Mouse (Mus musculus) hindbrain, embryonic 11.5 days (tissue): ENCODE data around the gene Tbc1d9b. TPM values are rescaled to one million over a fixed set of nuclear protein-coding genes. Genes with fewer than 3 reads are reported as not detected.

Experiments
- ATAC-seq: fragments of 200-750 bp; cut with Nextera tagmentation; 2 replicates; pipeline ENCODE4 v1.8.0; 2017; ENCODE audit warnings: mild to moderate bottlenecking, moderate TSS enrichment, moderate library complexity; ENCODE audit not compliant: low FRiP score
- DNase-seq: peaks from one replicate; pipeline ENCODE4 v3.0.0-alpha.2; 2015; ENCODE audit warnings: low spot score
- H3K27ac ChIP-seq: fragments of 300-500 bp; sonication (generic); 2 replicates; pipeline ENCODE4 v1.5.1; 2014; ENCODE audit warnings: mild to moderate bottlenecking, low read depth, low read length
- H3K27me3 ChIP-seq: fragments of 300-500 bp; sonication (generic); 2 replicates; pipeline ENCODE4 v1.6.1; 2014; ENCODE audit warnings: mild to moderate bottlenecking, low read length, moderate library complexity, mixed read lengths; ENCODE audit not compliant: control insufficient read depth, insufficient read depth
- H3K36me3 ChIP-seq: fragments of 300-500 bp; sonication (generic); 2 replicates; pipeline ENCODE4 v1.6.1; 2014; ENCODE audit warnings: mild to moderate bottlenecking, low read length, moderate library complexity, mixed read lengths; ENCODE audit not compliant: control insufficient read depth, insufficient read depth
- H3K4me1 ChIP-seq: fragments of 300-500 bp; sonication (generic); replicated peaks from 2 replicates; pipeline ENCODE4 v1.6.1; 2014; ENCODE audit warnings: low read length, mixed read lengths; ENCODE audit not compliant: control insufficient read depth, insufficient read depth
- H3K4me2 ChIP-seq: fragments of 300-500 bp; sonication (generic); replicated peaks from 2 replicates; pipeline ENCODE4 v1.6.1; 2014; ENCODE audit warnings: mild to moderate bottlenecking, low read depth, low read length
- H3K4me3 ChIP-seq: fragments of 300-500 bp; sonication (generic); 2 replicates; pipeline ENCODE4 v1.5.1; 2014; ENCODE audit warnings: low read depth, low read length
- H3K9ac ChIP-seq: fragments of 300-500 bp; sonication (generic); 2 replicates; pipeline ENCODE4 v1.6.1; 2014; ENCODE audit warnings: low read depth, low read length
- H3K9me3 ChIP-seq: fragments of 300-500 bp; sonication (generic); 2 replicates; pipeline ENCODE4 v1.6.1; 2016; ENCODE audit warnings: low read length; ENCODE audit not compliant: control insufficient read depth
- WGBS: fragments of 180-500 bp; shearing (Covaris S2); extraction: QIAGEN DNeasy Blood & Tissue Kit; methylation state at CpG from one replicate; pipeline ENCODE4 v1.1.7; 2014; 5-methylcytosine and 5-hydroxymethylcytosine counted together
- polyA plus RNA-seq: library from polyadenylated mRNA; unstranded; fragments of >200 nt; fragmentation: Nextera tagmentation; extraction: Ambion mirVana; gene quantifications from 2 replicates; pipeline ENCODE4 v1.2.1, GENCODE M21; 2014

The Tbc1d9b gene
- polyA plus RNA-seq, 1 experiment from 2014 or later = 22.0 TPM

GRCm38 (mm10) chr11:50205434-50205833 is 74.2 kb downstream of the Tbc1d9b start:
- no peak overlapping the region for H3K9ac ChIP-seq
- no peak for DNase-seq
- no peak overlapping the region for H3K4me3 ChIP-seq
- H3K4me1 ChIP-seq = no peaks in the 10 kb centered on the region
- H3K9me3 ChIP-seq = no peaks in the 10 kb centered on the region
- no peaks in the 10 kb centered on the region for H3K27me3 ChIP-seq
- H3K36me3 ChIP-seq = peaks cover 23% of the 10 kb centered on the region
- no peak overlapping the region for H3K4me2 ChIP-seq
- ATAC-seq = no peak
- H3K27ac ChIP-seq = no peak overlapping the region
- WGBS = 94% methylated on average over 3 of the region's 3 CpGs

- no peak overlapping the region for H3K4me2 ChIP-seq
- H3K4me3 ChIP-seq = no peak overlapping the region
- 98% methylated on average over 2 of the region's 2 CpGs for WGBS
These were observed 74.8 kb downstream of the Tbc1d9b start for GRCm38 (mm10) chr11:50206037-50206436.

GRCm38 (mm10) chr11:50207344-50207743 is 76.1 kb downstream of the Tbc1d9b start:
- Histone ChIP-seq H3K4me1 (no peaks in the 10 kb centered on the region), H3K27me3 (no peaks in the 10 kb centered on the region), H3K27ac (no peak overlapping the region), H3K9ac (no peak overlapping the region), H3K9me3 (no peaks in the 10 kb centered on the region), H3K4me2 (no peak overlapping the region), H3K36me3 (peaks cover 21% of the 10 kb centered on the region), H3K4me3 (no peak overlapping the region)
- DNase-seq = no peak
- 96% methylated on average over 14 of the region's 14 CpGs for WGBS
- ATAC-seq = no peak

More at GRCm38 (mm10) chr11:50206037-50206436, 74.8 kb downstream of the Tbc1d9b start:
- ATAC-seq (no peak), DNase-seq (no peak)
- Histone ChIP-seq H3K9me3 (no peaks in the 10 kb centered on the region), H3K27ac (no peak overlapping the region), H3K36me3 (peaks cover 23% of the 10 kb centered on the region), H3K9ac (no peak overlapping the region), H3K4me1 (no peaks in the 10 kb centered on the region), H3K27me3 (no peaks in the 10 kb centered on the region)

GRCm38 (mm10) chr11:50208039-50208438 is 76.8 kb downstream of the Tbc1d9b start:
- H3K4me2 ChIP-seq = no peak overlapping the region
- H3K9ac ChIP-seq = no peak overlapping the region
- H3K4me3 ChIP-seq = no peak overlapping the region
- peaks cover 19% of the 10 kb centered on the region for H3K36me3 ChIP-seq
- H3K27ac ChIP-seq = no peak overlapping the region
- H3K9me3 ChIP-seq = no peaks in the 10 kb centered on the region
- H3K27me3 ChIP-seq = no peaks in the 10 kb centered on the region
- no peak for DNase-seq
- no peaks in the 10 kb centered on the region for H3K4me1 ChIP-seq
- ATAC-seq = no peak
- 96% methylated on average over 5 of the region's 5 CpGs for WGBS

- no peaks in the 10 kb centered on the region for H3K4me1 ChIP-seq
- peak overlapping the region; percentile 92 for H3K9ac ChIP-seq
- no peaks in the 10 kb centered on the region for H3K27me3 ChIP-seq
- H3K4me3 ChIP-seq = peak overlapping the region; percentile 91
- DNase-seq (peak; percentile 90), ATAC-seq (peak; percentile 94)
- H3K4me2 ChIP-seq = peak overlapping the region; percentile 56
- H3K9me3 ChIP-seq = no peaks in the 10 kb centered on the region
- peak overlapping the region; percentile 96 for H3K27ac ChIP-seq
- under 1% methylated on average over 24 of the region's 24 CpGs for WGBS
- peaks cover 9% of the 10 kb centered on the region for H3K36me3 ChIP-seq
These were observed 78.9 kb downstream of the Tbc1d9b start for GRCm38 (mm10) chr11:50210101-50210504.

GRCm38 (mm10) chr11:50210505-50211151 is 79.4 kb downstream of the Tbc1d9b start, which contains the start of the genes Sqstm1 and Mgat4b:
Sqstm1 (minus strand) TSS chr11:50210827.
Mgat4b (plus strand) TSS chr11:50210890.
- ATAC-seq (peak; percentile 83), DNase-seq (peak; percentile 88)
- no peaks in the 10 kb centered on the region for H3K9me3 ChIP-seq
- peak within 1 kb of the TSS; percentile 92 for H3K9ac ChIP-seq
- H3K36me3 ChIP-seq = 0 out of 2 replicates have a peak, but pooled peaks cover 4% of the 10 kb centered on the region
- H3K27ac ChIP-seq = peak within 1 kb of the TSS; percentile 96
- under 1% methylated on average over 46 of the region's 48 CpGs for WGBS
- H3K27me3 ChIP-seq = no peaks in the 10 kb centered on the region
- peak within 1 kb of the TSS; percentile 56 for H3K4me2 ChIP-seq
- no peaks in the 10 kb centered on the region for H3K4me1 ChIP-seq
- peak within 1 kb of the TSS; percentile 91 for H3K4me3 ChIP-seq

- Histone ChIP-seq H3K9me3 (no peaks in the 10 kb centered on the region), H3K36me3 (0 out of 2 replicates have a peak, but pooled peaks cover 4% of the 10 kb centered on the region), H3K27me3 (no peaks in the 10 kb centered on the region), H3K27ac (0 out of 2 replicates have a peak overlapping the region, but pooled peaks have one; percentile 96), H3K4me3 (no peak overlapping the region), H3K4me2 (peak overlapping the region; percentile 56; the same call in 1 of the 2 replicates), H3K4me1 (no peaks in the 10 kb centered on the region), H3K9ac (no peak overlapping the region)
- ATAC-seq (no peak), DNase-seq (no peak)
- WGBS = 91% methylated on average over 3 of the region's 3 CpGs
These were observed 80.3 kb downstream of the Tbc1d9b start for GRCm38 (mm10) chr11:50211322-50212059.

- no peak for DNase-seq
- H3K27ac ChIP-seq = no peak overlapping the region
- H3K4me2 ChIP-seq = no peak overlapping the region
- H3K9me3 ChIP-seq = no peaks in the 10 kb centered on the region
- WGBS = 70% methylated on average over 3 of the region's 3 CpGs
- 0 out of 2 replicates have a peak, but pooled peaks cover 1% of the 10 kb centered on the region for H3K36me3 ChIP-seq
- no peaks in the 10 kb centered on the region for H3K27me3 ChIP-seq
- H3K4me3 ChIP-seq = no peak overlapping the region
- no peak for ATAC-seq
- no peaks in the 10 kb centered on the region for H3K4me1 ChIP-seq
- no peak overlapping the region for H3K9ac ChIP-seq
These were observed 81.0 kb downstream of the Tbc1d9b start for GRCm38 (mm10) chr11:50212060-50212739.
